Mouse (Mus musculus) lung, postnatal 4 days (tissue): Measurements from ENCODE around the gene Myo1e.
A peak's percentile ranks its signal among the peaks of the same experiment; 100 is the strongest.

Experiments used
- DNase-seq, 2 experiments: peaks; one replicate each; pipeline ENCODE4 v3.0.0; 2021

Gene Myo1e

DNA sequence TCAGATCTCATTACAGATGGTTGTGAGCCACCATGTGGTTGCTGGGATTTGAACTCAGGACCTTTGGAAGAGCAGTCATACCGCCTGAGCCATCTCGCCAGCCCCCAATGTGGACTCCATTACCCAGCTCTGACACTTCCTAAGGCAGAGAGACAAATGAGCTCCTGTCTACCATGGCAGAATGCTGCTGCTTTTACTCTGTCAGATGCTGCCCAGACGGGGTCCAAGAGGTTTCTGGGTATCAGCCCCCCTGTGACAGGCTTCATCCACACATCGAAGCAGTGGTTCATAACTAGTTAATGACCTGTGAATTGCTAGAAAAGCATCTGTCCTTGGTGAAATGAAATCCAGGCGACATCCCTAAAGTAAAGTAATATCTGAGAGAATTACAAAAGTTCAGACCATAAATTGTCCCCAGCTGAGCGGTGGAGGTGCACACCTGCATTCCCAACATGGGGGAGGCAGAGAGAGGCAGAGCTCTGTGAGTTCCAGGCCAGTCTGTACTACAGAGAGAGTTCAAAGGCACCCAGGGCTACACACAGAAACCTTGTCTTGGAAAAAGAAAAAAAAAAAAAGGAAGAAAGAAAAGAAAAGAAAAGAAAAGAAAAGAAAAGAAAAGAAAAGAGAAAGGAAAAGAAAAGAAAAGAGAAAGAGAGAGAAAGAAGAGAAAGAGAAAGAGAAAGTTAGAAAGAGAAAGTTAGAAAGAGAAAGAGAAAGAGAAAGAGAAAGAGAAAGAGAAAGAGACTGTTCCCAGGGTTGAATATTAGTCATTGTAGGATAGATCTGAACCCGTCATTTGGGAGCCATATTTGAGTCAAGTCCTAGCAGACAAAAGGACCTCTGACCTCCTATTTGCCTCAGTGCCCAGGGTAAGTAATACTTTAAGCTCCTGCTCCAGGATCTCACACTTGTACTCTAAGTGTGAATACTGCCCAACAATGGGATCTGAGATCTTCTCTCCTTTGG is 172.6 kb downstream of the Myo1e start:
- DNase-seq, result no peak

GRCm38 (mm10) chr9:70382091-70382490 is 174.9 kb downstream of the Myo1e start:
- no peak for DNase-seq

GRCm38 (mm10) chr9:70383750-70384149 is 176.6 kb downstream of the Myo1e start:
- no peak for DNase-seq

- DNase-seq, result no peak
Observed at GRCm38 (mm10) chr9:70384494-70384893, 177.3 kb downstream of the Myo1e start.

DNA sequence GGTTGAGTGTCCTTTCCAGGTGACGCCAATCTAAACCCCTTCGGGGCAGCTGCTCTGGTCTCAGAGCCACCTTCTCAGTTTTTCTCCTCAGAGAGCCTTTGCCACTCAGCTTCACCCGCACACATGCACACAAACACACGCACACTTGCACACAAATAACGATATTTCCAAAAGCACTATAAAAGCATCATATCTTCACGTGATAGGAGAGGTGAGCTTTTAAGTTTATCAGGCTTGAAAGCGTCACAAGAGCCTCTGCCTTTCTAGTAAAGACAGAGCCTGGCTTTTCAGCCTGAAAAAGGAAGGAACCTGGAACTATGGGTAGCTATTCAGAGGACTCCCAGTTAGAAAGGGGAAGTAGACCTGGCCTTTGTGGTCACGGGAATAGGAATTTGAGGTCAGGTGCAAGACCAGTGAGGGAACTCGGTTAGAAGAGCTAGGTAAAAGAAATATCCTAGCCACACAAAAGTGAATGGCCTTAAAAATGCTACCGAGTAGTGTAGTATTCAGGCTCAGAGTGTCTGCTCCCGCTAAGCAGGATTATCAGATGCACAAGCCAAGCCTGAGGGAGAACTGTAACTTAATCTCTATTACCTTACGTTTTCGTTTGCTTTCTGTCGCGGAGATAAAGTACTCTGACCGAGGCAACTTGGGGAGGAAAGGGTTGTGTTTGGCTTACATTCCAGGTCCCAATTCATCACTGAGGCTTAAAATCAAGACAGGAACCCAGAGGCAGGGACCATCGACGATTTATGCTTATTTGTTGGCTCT is 178.0 kb downstream of the Myo1e start:
- no peak for DNase-seq

DNA sequence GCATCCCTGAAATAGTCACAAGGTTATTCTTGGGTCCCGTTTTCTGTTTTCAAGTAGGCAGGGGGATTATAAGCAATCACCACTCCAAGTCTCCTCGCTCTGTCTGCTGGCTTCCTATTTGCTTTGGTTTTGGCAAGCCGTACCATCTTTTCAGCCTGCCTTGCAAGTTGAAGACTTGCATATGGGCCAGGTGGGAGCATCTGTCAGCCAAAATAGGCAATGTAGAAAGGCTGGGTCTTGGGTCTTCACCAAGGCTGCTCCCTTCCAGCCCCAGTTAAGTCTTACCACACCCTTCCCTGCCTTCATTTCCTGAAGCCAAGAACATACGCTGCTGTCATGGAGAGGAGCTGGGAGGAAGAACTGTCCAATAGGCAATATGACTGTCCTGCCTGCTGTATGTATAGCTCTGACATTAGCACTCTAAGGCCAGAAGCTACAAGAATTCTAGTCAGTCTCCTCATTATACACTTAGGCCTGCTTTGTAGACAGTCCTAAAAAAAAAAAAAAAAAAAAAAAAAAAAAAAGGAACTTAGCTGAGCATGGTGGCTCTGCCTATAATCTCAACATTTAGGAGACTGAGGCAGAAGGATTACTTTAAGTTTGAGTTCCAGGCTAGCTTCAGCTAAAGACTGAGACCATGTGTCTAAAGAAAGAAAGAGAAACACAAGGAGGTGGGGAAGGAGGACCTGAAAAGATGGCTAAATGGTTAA is 180.4 kb downstream of the Myo1e start:
- no peak for DNase-seq

GRCm38 (mm10) chr9:70389548-70389947 is 182.4 kb downstream of the Myo1e start:
- DNase-seq, result no peak

DNA sequence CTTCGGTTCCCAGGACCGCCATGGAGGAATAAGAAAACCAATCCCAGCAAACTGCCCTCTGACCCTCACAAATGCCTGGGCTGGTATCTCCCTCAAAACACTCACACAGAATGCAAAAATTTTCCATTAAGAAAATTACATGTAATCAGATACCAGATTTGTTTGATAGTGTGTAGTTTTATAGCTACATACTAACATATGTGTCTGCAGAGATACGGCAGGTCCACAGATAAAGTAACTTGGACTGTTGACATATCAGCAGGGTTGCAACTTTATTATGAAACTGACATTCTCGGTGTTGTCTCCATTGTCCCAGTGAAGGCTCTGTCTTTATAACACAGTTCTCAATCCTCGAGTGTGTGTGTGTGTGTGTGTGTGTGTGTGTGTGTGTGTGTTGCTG is 183.9 kb downstream of the Myo1e start:
- no peak for DNase-seq

GRCm38 (mm10) chr9:70391660-70392562 is 184.8 kb downstream of the Myo1e start:
- no peak for DNase-seq

GRCm38 (mm10) chr9:70392563-70392907 is 185.4 kb downstream of the Myo1e start:
- peak in 1 of 2 experiments; percentile 22 for DNase-seq

DNA sequence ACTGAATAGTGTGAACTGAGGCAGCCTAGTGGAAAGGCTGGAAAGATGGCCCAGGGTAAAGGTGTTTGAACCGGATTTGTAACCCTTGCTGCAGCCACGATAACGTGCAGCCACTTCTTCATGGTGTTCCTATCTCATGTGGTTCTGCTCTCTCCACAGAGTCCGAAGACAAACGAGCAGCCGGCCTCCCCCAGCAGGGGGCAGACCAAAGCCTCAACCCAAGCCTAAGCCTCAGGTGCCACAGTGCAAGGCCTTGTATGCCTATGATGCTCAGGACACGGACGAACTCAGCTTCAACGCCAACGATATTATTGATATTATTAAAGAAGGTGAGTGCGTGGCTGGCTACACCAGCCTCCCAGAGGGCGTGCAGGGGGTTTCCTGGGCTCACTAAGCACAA is 188.5 kb downstream of the Myo1e start:
- DNase-seq, result no peak

- DNase-seq, result no peak
Observed at GRCm38 (mm10) chr9:70396083-70396482, 188.9 kb downstream of the Myo1e start.

- no peak for DNase-seq
Observed at GRCm38 (mm10) chr9:70401937-70402539, 194.9 kb downstream of the Myo1e start.

- no peak for DNase-seq
Observed at GRCm38 (mm10) chr9:70406596-70406995, 199.4 kb downstream of the Myo1e start.

- DNase-seq, result peak; percentile 39 to 45
Observed at GRCm38 (mm10) chr9:70408791-70409190, 201.6 kb downstream of the Myo1e start.

DNA sequence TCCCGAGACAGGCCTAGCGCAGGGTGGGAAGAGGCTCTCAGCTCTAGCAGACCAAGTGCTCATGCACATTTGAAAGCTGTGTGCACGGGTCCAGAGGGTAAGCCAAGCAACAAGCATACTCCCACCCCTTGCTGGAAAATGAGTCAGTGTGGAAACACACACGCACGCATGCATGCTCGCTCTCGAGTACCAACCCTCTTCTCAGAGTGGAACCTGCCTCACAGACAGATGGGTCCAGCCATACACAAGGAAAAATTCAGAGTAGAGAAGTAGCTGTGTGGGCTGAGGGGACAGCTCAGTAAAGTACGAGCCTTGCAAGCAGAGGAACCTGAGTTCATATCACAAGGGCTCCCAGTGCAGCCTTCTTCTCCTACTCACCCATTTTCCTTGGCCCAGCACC is 202.6 kb downstream of the Myo1e start:
- no peak for DNase-seq

DNA sequence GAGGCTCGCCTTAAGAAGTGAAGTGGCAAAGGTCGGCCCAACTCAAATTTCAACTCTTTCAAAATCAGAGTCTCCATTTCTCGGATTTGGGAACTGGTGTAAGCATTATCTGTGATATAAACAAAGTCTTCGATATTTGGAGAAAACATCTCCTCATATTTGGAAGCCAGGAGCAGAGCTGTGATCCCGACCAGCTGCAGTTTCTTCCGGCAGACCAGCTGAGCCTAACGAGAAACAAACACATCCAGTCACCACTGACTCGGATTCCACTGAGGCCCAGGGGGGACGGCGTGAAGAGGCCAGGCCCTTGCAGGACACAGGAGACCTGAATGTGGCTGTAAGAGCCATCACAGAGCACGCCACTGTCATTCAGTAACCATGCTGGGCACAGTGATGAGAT is 203.5 kb downstream of the Myo1e start:
- DNase-seq, result peak; percentile 31 to 77

DNA sequence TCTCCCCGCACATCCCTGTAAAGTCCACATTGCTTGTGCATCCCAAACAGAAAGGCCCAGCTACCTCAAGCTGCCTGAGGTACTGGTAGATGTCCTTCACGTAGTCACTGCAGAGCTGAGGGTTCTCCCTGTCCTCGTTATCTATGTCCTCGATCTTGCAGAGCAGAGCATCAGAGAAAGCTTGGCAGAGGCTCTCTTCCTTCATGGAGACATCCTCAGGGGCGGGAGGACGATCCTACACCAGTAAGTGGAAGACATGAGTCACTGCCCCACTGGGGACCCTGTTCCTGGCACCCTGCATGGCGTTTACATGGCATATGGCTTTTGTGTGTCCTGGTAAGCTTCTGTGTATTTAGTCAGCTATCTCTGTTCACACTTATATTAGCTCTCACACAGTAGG is 205.9 kb downstream of the Myo1e start:
- DNase-seq, result no peak

DNA sequence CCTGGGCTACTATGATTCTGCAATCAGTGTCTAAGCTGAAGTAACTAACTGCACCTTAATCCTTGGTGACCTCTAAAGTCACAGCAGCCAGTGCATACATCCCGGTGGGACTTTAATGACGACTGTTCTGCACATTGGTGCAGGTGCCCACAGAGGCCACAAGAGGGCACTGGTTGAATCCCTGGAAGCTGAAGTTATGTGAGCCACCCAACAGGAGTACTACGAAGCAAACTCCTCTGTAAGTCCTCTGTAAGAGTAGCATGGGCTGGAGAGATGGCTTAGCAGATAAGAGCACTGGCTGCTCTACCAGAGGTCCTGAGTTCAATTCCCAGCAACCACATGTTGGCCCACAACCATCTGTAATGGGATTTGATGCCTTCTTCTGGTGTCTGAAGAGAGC is 209.3 kb downstream of the Myo1e start:
- no peak for DNase-seq

- peak; percentile 90 to 92 for DNase-seq
Observed at GRCm38 (mm10) chr9:70421257-70422056, 214.3 kb downstream of the Myo1e start, which contains the start of gene Ccnb2. TSS of gene Ccnb2 (minus strand) at chr9:70421547.

DNA sequence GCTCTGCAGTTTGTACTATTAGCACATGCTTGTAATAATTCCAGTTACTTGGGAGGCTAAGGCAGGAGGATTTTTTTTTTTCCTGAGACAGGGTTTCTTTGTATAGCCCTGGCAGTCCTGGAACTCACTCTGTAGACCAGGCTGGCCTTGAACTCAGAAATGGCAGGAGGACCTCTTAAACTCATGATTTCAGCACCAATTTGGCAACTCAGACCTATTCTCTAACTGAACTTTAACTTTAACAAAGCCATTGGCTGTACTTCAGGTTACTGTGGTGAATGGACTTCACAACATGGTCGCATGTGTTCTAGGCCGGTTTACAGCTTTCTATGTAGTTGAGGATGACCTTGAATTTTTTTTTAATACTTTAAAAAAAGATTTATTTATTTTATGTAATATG is 215.5 kb downstream of the Myo1e start:
- DNase-seq, result no peak
